Mouse (Mus musculus): ENCODE data around the gene Slc25a33. TPM values are rescaled to one million over a fixed set of nuclear protein-coding genes. Genes with fewer than 3 reads are reported as not detected.

Slc25a33 gene
- polyA plus RNA-seq, 1 experiment: 7.2 TPM

DNA sequence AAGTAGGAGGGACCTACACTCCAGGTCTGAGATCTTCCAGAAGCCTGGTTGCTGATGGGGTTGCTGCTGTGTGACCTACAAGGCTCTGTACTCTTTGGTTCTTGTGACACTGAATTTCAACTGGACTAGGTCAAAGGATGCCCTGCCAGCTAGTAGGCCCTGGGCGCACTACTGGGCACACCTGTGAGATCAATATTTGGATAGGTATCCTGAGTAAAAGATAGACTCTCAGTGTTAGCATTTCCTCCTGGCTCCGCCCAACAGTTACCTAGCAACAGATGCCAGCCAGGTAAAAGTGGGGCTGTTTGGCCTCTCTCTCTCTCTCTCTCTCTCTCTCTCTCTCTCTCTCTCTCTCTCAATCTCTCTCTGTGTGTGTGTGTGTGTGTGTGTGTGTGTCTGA lies 16.9 kb upstream of the Slc25a33 start:
- Histone ChIP-seq H3K36me3 (ENCODE audit: control insufficient read depth, insufficient read depth, low read length) (no peaks in the 10 kb centered on the region), H3K4me1 (replicated peaks; ENCODE audit: control insufficient read depth, insufficient read depth, low read length) (peaks cover 5% of the 10 kb centered on the region), H3K4me3 (ENCODE audit: control insufficient read depth, insufficient read depth, low read length) (no peak overlapping the region), H3K27me3 (ENCODE audit: control insufficient read depth, insufficient read depth, low read length) (no peaks in the 10 kb centered on the region), H3K27ac (ENCODE audit: control insufficient read depth, insufficient read depth, low read length) (no peak overlapping the region)
- WGBS: 91% methylated on average over 2 of the region's 2 CpGs
- TF ChIP-seq POLR2A (IDR thresholded peaks at IDR 0.05; ENCODE audit: control insufficient read depth, extremely low read depth, insufficient read depth, low read length, poor library complexity): no peak
- TF ChIP-seq CTCF (IDR thresholded peaks at IDR 0.05; ENCODE audit: borderline replicate concordance, control insufficient read depth, extremely low read depth, insufficient read depth, low read length, poor library complexity): no peak
- DNase-seq: no peak

DNA sequence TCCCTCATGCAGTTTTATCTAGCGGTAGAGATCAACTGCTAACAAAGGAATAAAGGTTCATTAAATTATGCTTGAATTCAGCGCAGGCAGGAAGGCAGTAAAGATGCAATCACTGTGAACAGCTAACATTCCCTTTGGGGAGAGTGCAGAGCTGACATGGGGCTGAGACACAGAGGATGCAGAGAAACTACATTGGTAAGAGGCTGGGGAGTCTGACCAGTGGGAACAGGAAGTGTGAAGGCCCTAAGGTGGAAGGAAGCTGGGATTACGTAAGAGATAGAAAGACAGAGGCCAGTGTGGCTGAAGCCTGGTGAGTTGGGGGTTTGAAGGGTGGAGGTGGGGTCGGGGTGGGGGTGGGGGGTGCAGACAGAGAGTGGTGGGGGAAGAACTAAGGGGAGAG lies 16.5 kb upstream of the Slc25a33 start:
- H3K36me3 ChIP-seq (ENCODE audit: control insufficient read depth, insufficient read depth, low read length): no peaks in the 10 kb centered on the region
- no peaks in the 10 kb centered on the region for H3K27me3 ChIP-seq (ENCODE audit: control insufficient read depth, insufficient read depth, low read length)
- no peak overlapping the region for H3K4me3 ChIP-seq (ENCODE audit: control insufficient read depth, insufficient read depth, low read length)
- no peak for TF ChIP-seq CTCF (IDR thresholded peaks at IDR 0.05; ENCODE audit: borderline replicate concordance, control insufficient read depth, extremely low read depth, insufficient read depth, low read length, poor library complexity)
- no peak for TF ChIP-seq POLR2A (IDR thresholded peaks at IDR 0.05; ENCODE audit: control insufficient read depth, extremely low read depth, insufficient read depth, low read length, poor library complexity)
- no peak overlapping the region for H3K27ac ChIP-seq (ENCODE audit: control insufficient read depth, insufficient read depth, low read length)
- whole genome bisulfite sequencing: 60% methylated on average over 4 of the region's 4 CpGs
- DNase-seq: no peak
- peaks cover 5% of the 10 kb centered on the region for H3K4me1 ChIP-seq (replicated peaks; ENCODE audit: control insufficient read depth, insufficient read depth, low read length)

DNA sequence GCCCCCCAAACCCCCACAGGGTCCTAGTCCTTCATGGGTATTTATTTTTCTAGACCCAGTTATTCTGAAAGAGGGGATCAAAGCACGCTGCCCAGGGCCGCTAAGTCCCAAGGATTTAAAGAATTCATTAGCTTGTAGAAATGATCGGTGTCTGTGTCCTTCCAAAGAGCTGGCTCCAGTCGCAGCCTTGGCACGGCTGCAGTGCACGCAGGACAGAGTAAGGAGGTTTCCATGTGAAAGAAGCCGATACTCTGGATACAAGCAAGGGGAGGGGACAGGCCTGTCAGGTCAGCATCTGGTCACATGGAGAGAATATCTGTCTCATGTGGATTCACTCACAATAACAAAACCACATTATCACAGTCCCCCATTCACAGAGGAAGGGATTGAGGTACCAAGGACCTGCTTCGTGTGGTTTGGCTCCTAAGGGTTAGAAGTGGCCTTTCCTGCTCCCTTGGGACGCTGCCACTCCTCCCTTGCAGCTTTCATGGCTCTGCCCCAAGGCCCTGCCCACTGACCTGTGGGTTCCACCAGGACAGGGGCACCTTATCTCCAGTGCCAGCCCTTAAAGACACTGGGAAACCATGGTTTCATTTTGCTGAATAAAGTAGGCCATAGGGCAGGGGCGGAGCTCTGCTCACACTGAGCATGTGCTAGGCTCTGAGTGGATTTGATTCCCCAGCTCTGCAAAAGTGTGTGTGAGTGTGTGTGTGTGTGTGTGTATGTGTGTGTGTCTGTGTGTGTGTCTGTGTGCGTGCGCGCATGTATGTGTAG lies 15.5 kb upstream of the Slc25a33 start:
- TF ChIP-seq CTCF (IDR thresholded peaks at IDR 0.05; ENCODE audit: borderline replicate concordance, control insufficient read depth, extremely low read depth, insufficient read depth, low read length, poor library complexity) (no peak), POLR2A (IDR thresholded peaks at IDR 0.05; ENCODE audit: control insufficient read depth, extremely low read depth, insufficient read depth, low read length, poor library complexity) (no peak)
- 94% methylated on average over 13 of the region's 13 CpGs for WGBS
- Histone ChIP-seq H3K4me3 (ENCODE audit: control insufficient read depth, insufficient read depth, low read length) (no peak overlapping the region), H3K27me3 (ENCODE audit: control insufficient read depth, insufficient read depth, low read length) (no peaks in the 10 kb centered on the region), H3K27ac (ENCODE audit: control insufficient read depth, insufficient read depth, low read length) (no peak overlapping the region), H3K4me1 (replicated peaks; ENCODE audit: control insufficient read depth, insufficient read depth, low read length) (peaks cover 5% of the 10 kb centered on the region), H3K36me3 (ENCODE audit: control insufficient read depth, insufficient read depth, low read length) (no peaks in the 10 kb centered on the region)
- DNase-seq: no peak

DNA sequence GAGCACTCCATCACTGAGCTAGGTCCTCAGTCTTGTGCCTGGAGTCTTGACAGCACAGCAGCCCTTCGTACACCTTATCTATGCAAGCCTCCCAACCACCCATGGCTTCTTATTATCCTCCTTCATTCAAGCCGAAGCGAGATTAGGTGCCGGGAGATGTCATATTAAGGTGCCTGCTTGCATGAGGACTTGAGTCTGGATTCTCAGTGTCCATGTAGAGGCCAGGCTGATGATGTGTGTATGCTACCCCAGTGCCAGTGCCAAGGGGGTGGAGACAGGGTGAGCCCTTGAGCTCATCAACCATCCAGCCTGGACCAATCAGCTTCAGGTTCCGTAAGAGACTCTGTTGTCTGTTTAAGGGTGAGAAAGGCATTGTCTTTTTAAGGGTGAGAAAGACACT lies 10.8 kb upstream of the Slc25a33 start:
- 97% methylated on average over 5 of the region's 5 CpGs for WGBS
- Histone ChIP-seq H3K27me3 (ENCODE audit: control insufficient read depth, insufficient read depth, low read length) (no peaks in the 10 kb centered on the region), H3K27ac (ENCODE audit: control insufficient read depth, insufficient read depth, low read length) (no peak overlapping the region)

DNA sequence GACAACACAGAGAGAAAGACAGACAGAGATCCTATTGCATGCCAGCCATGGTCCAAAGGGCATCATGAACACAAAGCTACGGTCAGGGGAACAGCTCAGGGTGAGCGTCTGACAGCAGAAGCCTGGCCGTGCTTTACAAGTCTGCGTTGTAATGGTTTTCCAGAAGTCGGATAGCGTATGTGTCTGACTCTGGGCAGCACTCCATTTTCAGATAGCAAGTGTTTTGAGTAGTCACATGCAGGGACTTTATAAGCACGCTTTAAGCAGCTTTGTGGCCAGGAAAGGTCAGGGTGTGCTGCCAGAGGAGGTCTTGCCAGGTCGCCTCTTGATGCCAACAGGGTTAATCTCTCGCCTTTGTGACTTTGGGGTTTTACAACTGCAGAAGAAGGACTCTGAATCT lies 10.3 kb upstream of the Slc25a33 start:
- 96% methylated on average over 9 of the region's 9 CpGs for WGBS
- TF ChIP-seq POLR2A (IDR thresholded peaks at IDR 0.05; ENCODE audit: control insufficient read depth, extremely low read depth, insufficient read depth, low read length, poor library complexity): no peak
- TF ChIP-seq CTCF (IDR thresholded peaks at IDR 0.05; ENCODE audit: borderline replicate concordance, control insufficient read depth, extremely low read depth, insufficient read depth, low read length, poor library complexity): no peak
- H3K4me1 ChIP-seq (replicated peaks; ENCODE audit: control insufficient read depth, insufficient read depth, low read length): no peaks in the 10 kb centered on the region
- no peak for DNase-seq
- no peaks in the 10 kb centered on the region for H3K36me3 ChIP-seq (ENCODE audit: control insufficient read depth, insufficient read depth, low read length)
- no peaks in the 10 kb centered on the region for H3K27me3 ChIP-seq (ENCODE audit: control insufficient read depth, insufficient read depth, low read length)
- no peak overlapping the region for H3K4me3 ChIP-seq (ENCODE audit: control insufficient read depth, insufficient read depth, low read length)
- no peak overlapping the region for H3K27ac ChIP-seq (ENCODE audit: control insufficient read depth, insufficient read depth, low read length)

More for the DNA sequence above, 10.8 kb upstream of the Slc25a33 start:
- Histone ChIP-seq H3K4me1 (replicated peaks; ENCODE audit: control insufficient read depth, insufficient read depth, low read length) (no peaks in the 10 kb centered on the region), H3K4me3 (ENCODE audit: control insufficient read depth, insufficient read depth, low read length) (no peak overlapping the region), H3K36me3 (ENCODE audit: control insufficient read depth, insufficient read depth, low read length) (no peaks in the 10 kb centered on the region)
- DNase-seq: no peak
- TF ChIP-seq POLR2A (IDR thresholded peaks at IDR 0.05; ENCODE audit: control insufficient read depth, extremely low read depth, insufficient read depth, low read length, poor library complexity) (no peak), CTCF (IDR thresholded peaks at IDR 0.05; ENCODE audit: borderline replicate concordance, control insufficient read depth, extremely low read depth, insufficient read depth, low read length, poor library complexity) (no peak)

DNA sequence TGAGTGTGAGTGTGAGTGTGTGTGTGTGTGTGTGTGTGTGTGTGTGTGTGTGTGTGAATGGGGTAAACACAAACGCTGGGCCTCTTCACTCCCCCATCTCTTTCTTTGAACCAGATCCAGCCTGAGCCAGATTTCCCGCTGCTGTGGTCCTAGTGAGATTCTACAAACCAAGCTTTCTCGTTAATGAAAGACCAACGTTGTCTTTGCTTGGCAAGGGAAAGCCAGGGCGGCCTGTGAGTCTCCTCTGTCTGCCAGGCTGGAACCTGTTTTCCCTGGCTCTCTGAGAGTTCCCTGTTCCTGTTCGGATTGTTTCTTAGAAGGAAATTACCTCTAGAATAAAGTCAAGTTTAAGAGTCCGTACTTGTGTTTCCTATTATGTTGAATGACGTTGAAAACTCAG lies 8.9 kb upstream of the Slc25a33 start:
- DNase-seq: no peak
- no peaks in the 10 kb centered on the region for H3K4me1 ChIP-seq (replicated peaks; ENCODE audit: control insufficient read depth, insufficient read depth, low read length)
- no peak overlapping the region for H3K27ac ChIP-seq (ENCODE audit: control insufficient read depth, insufficient read depth, low read length)
- H3K36me3 ChIP-seq (ENCODE audit: control insufficient read depth, insufficient read depth, low read length): no peaks in the 10 kb centered on the region
- no peaks in the 10 kb centered on the region for H3K27me3 ChIP-seq (ENCODE audit: control insufficient read depth, insufficient read depth, low read length)
- WGBS: 84% methylated on average over 8 of the region's 8 CpGs
- TF ChIP-seq CTCF (IDR thresholded peaks at IDR 0.05; ENCODE audit: borderline replicate concordance, control insufficient read depth, extremely low read depth, insufficient read depth, low read length, poor library complexity): no peak
- no peak for TF ChIP-seq POLR2A (IDR thresholded peaks at IDR 0.05; ENCODE audit: control insufficient read depth, extremely low read depth, insufficient read depth, low read length, poor library complexity)
- no peak overlapping the region for H3K4me3 ChIP-seq (ENCODE audit: control insufficient read depth, insufficient read depth, low read length)

Measured in thymus, adult 2 months (tissue).